Mouse (Mus musculus) liver, adult (tissue): Measurements from ENCODE around the gene Med21.

Experiments used
- GATA4 ChIP-seq: IDR thresholded peaks from 2 replicates; pipeline ENCODE4 v1.6.1; 2014; ENCODE audit warnings: mild to moderate bottlenecking, low read length; ENCODE audit not compliant: insufficient replicate concordance

The Med21 gene

GRCm38 (mm10) chr6:146698376-146698775 is 56.0 kb downstream of the Med21 start:
- TF ChIP-seq GATA4, result no peak
